Mouse (Mus musculus): ENCODE data around the gene Speg.

Speg gene

DNA sequence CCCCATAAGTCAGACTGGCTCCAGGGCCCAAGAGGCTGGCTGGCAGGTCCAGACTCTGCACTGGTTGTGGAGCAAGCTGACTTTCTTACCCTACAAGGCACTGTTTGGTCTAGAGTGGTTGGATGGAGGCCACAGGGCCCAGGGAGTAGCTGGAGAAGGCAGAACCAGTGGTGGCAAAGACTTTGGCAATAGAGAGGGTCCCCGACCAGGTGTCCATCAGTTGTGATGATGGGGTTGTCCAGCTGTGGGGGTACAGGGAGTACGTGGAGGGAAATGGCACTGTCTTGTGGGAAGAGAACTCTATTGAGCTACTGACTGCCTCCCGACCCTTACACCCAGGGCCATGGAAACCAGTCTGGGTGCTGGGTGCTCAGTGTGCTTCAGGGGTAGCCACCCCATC lies 18.7 kb downstream of the Speg start:
- no peak for DNase-seq (ENCODE audit: low spot score in 2 of 2)

DNA sequence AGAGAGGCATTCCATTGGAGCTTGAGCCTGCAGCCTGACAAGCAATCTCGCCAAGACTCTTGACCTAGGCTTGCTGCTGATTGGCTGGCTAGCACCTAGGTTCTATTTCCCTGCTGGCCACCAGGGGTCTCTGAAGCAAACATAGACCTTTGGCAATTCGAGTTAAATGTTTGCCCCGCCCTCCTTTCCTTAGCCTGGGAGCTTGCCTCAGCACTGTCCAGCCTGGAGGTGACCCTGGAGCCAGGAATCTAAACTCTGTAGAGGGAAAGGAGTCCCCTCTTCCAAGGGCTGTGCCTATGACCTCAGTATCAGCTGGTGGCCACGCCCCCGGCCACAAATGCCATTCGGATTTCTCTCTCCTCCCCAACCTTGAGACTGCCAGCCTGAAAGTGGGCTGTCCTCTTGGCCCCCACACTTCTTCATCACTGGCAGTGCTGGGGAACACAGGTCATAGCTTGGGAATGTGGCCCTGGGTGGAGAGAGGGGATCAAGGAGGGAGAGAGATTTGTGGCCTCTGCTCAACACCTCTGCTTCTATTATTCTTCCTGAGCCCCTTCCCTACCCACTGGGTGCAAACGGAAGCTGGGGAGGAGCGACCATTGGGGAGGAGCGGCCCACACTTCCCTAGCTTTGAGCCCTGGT lies 23.8 kb downstream of the Speg start:
- DNase-seq (ENCODE audit: low spot score in 2 of 2) = peak in 1 of 2 experiments; percentile 38

DNA sequence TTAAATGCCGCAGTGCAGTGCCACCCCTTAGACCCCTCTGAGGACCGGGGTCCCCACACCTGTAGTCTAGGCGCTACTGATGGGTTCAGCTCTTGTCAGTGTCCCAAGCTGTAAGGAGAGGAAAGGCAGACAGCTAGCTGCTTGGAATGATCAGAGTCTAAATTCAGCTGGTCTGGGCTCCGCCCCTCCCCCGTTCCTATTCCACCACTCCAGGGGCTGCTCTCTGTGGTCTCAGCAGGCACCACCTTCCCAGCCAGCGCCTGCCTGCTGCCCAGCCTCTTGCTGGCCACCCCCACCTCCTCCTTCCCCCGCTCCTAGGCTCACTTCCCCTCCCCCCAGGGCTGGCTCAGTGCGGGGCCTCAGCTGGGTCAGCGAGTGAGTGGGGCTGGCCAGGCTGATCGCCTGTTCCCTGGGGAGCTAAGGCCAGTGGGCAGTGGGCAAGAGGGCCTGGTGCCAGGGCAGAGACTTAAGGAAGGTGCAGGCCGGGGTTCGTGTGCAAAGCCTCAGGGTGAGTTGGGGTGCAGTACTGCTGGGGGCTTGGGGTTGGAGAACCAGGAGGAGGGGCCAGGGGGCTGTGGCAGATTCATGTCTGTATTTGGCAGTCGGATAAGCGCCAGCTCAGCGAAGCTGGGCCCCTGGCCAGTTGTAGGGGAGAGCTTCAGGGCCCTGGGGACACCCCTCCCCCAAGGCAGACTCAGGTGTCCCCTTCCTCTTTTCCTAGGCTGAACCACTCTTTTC lies 24.8 kb downstream of the Speg start:
- DNase-seq (ENCODE audit: low spot score in 2 of 2) = no peak

DNA sequence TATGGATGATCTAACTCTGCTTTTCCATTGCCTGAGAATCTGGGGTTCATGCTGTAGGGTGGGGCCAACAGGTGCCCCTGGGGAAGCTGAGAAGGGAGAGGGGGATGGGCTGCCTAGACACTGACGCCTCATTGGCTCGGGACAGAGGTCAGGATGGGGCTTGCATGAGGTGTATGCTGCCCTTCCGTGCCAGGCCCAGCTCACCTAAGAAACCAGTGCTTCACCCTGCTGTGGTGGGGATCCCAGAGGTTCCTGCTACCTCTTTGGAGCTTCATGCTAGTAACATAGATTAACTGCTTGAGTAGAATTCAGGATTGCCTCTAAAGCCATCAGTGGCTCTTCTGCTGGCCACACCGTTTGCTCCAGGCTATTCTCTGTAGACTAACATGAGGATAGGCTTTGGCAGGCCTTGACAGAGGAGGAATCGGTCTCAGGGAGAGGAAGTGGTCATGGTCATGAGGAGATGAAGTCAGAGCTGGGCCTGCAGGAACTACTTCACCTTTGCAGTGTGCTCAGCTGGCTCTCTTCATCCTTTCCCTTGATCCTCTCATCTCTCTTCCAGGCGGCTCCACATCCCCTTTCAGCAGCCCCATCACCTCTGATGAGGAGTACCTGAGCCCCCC lies 25.5 kb downstream of the Speg start:
- no peak for DNase-seq (ENCODE audit: low spot score in 2 of 2)

DNA sequence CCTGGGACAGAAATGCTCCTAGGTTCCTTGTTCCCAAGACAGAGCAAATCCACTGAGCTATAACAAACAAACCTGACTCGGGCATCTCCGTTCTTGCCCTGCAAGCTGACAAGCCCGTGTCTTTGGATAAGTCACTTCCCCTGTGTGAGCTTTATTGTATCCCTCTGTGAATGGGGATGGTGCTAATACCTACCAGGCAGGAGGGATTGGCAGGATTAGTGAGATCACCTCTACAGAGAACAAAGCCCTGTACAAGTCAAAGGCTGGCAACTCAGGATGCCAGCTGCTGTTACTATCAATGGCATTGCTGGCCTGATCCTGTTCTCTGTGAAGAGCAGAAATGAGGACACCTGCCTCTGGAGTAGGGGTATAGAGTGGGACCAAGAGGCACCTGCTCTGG lies 30.4 kb downstream of the Speg start:
- DNase-seq (ENCODE audit: low spot score in 2 of 2) = no peak

DNA sequence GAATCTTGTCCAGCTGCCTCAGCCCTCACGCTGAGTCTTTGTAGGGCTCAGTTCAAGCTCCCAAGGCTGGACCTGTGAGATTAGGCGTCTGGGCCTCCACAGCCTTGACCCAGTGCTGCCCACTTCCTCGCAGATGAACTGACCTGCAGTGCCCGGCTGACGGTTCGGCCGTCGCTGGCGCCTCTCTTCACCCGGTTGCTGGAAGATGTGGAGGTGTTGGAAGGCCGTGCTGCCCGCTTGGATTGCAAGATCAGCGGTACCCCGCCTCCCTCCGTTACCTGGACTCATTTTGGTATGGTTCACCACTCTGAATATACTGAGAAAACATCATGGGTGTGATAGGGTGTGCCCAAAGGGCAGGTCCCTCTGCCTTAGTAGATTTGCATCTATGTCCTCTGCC lies 31.1 kb downstream of the Speg start:
- peak in 1 of 2 experiments; percentile 57 for DNase-seq (ENCODE audit: low spot score in 2 of 2)

DNA sequence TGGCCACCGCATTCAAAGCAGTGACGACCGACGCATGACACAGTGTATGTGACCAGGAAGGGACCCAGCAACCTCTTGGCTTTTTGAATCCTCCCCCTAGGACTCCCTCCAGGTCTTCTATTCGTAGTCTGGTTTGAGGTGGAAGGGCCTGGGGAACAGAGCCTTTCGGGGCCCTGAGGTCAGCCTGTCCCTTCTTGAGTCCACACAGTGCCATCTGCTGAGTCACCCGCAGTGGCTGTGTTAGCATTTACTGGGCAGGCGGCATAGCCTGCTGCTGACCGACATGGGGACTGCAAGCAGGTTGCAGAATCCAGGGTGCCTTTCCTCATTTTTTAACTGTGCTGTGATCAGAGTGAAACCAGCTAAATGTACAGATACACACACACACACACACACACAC lies 32.0 kb downstream of the Speg start:
- DNase-seq (ENCODE audit: low spot score in 2 of 2) = no peak

DNA sequence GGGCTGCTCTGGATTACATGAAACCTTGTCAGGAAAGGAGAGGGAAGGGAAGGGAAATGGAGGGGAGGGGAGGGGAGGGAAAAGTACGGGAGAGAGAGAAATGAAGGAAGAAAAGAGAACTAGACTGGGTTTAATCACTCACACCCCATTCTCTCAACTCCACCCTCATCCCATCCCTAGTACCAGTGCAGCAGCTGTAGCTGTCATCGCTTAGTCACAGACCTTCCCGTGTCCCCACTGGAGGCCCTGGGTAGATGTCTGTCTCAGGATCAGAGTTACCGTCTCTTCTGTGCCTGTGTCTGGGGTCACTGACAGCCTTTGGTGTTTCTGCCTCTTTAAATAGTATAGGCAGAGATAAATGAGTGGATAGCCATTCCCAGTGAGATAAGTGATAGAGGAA lies 33.1 kb downstream of the Speg start:
- DNase-seq (ENCODE audit: low spot score in 2 of 2) = no peak

DNA sequence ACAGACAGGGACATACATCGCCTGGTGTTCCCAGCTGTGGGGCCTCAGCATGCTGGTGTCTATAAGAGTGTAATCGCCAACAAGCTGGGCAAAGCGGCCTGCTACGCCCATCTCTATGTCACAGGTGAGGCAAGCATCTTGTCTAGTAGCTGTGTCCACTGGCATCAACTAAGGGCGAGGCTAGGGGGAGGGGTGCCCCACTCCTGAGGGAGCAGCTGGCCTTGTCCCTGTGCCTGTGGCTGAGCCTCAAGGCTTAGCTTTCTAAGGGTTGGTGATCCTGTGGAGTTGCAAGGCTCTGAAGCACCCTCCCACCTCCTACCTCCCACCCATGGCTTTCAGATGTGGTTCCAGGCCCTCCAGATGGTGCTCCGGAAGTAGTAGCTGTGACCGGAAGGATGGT lies 34.9 kb downstream of the Speg start:
- DNase-seq (ENCODE audit: low spot score in 2 of 2) = no peak

DNA sequence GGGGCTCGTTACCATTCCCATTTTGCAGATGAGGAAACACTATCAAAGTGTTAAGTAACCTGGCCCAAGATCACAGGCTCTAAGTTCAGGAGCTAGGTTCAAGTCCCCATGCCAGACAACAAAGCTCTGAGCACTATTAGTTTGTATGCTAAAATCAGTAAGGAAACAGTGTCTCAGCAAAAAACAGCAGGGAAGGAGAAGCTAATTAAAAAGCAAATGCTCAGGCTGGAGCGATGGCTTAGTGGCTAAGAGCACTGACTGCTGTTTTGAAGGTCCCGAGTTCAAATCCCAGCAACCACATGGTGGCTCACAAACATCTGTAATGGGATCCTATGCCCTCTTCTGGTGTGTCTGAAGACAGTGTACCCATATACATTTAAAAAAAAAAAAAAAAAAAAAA lies 37.1 kb downstream of the Speg start:
- DNase-seq (ENCODE audit: low spot score in 2 of 2) = no peak

DNA sequence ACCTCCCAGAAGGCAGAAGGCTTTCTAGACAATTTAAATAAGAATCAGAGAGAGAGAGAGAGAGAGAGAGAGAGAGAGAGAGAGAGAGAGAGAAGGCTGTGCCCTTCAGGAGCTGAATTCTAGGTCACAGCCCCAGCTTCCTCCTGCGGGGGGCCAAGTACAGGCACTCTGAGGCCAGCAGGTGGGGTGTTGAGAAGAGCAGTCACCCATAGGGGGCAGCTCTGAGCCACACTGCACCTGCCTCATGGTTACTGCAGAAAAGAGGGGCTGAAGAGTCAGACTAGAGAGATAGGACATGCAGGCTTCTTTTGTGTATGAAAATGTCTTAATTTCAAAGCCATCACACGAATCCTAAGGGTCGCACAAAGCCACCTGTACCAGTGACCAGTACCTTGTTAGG lies 38.7 kb downstream of the Speg start:
- peak in 1 of 2 experiments; percentile 66 for DNase-seq (ENCODE audit: low spot score in 2 of 2)

DNA sequence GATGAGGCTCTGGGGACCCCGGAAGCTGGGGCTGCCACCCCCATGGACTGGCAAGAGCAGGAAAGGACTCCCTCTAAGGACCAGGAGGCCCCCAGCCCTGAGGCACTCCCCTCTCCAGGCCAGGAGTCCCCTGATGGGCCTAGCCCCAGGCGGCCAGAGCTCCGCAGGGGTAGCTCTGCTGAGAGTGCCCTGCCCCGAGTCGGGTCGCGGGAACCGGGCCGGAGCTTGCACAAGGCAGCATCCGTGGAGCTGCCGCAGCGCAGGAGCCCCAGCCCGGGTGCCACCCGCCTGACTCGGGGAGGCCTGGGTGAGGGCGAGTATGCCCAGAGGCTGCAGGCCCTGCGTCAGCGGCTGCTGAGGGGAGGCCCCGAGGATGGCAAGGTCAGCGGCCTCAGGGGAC lies 46.7 kb downstream of the Speg start:
- no peak for DNase-seq (ENCODE audit: low spot score in 2 of 2)

DNA sequence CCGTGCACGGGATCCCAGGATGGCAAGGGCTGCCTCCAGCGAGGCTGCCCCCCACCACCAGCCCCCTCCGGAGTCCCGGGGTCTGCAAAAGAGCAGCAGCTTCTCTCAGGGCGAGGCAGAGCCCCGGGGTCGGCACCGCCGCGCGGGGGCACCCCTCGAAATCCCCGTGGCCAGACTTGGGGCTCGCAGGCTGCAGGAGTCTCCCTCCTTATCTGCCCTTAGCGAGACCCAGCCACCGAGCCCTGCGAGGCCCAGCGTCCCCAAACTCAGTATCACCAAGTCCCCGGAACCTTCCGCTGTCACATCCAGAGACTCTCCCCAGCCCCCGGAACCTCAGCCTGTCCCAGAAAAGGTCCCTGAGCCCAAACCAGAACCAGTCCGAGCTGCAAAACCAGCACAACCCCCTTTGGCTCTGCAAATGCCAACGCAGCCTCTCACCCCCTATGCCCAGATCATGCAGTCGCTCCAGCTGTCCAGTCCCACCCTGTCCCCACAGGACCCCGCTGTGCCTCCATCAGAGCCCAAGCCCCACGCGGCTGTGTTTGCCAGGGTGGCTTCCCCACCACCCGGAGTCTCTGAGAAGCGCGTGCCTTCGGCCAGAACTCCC lies 47.2 kb downstream of the Speg start:
- DNase-seq (ENCODE audit: low spot score in 2 of 2) = no peak

DNA sequence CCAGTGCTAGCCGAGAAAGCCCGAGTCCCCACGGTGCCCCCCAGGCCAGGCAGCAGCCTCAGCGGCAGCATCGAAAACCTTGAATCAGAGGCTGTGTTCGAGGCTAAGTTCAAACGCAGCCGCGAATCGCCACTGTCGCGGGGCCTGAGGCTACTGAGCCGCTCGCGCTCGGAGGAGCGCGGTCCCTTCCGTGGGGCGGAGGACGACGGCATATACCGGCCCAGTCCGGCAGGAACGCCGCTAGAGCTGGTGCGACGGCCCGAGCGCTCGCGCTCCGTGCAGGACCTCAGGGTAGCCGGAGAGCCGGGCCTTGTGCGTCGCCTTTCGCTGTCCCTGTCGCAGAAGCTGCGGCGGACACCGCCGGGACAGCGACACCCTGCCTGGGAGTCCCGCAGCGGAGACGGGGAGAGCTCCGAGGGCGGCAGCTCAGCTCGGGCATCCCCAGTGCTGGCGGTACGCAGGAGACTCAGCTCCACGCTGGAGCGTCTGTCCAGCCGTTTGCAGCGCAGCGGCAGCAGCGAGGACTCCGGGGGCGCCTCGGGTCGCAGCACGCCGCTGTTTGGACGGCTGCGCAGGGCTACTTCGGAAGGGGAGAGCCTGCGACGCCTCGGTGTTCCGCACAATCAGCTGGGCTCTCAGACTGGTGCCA lies 47.9 kb downstream of the Speg start:
- no peak for DNase-seq (ENCODE audit: low spot score in 2 of 2)

DNA sequence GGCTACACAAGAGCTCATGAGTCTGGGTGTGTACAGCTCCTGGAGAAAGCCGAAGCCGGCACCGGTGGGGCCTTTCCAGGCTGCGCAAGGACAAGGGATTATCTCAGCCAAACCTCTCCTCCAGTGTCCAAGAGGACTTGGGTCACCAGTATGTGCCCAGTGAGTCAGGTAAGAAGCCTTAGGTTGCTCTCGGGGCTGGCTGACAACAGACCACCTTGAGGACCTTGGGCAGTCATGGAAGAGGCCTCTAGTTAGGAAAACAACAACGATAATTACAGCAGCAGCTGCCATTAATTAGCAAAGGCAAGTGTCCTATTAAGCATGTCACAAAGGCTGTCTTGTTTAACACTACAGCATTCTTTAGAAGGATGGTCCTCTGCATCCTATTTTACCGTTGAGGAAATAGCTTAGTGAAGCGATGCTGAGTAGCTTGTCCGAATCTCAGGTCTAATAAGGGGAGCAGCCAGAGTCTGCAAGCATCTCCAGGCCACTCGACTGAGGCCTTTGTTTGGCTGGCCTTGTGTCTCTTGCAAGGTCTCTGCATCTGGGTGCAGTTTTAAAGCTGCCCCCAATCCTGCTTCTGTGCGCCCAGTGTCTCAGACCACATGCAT lies 48.8 kb downstream of the Speg start:
- no peak for DNase-seq (ENCODE audit: low spot score in 2 of 2)

DNA sequence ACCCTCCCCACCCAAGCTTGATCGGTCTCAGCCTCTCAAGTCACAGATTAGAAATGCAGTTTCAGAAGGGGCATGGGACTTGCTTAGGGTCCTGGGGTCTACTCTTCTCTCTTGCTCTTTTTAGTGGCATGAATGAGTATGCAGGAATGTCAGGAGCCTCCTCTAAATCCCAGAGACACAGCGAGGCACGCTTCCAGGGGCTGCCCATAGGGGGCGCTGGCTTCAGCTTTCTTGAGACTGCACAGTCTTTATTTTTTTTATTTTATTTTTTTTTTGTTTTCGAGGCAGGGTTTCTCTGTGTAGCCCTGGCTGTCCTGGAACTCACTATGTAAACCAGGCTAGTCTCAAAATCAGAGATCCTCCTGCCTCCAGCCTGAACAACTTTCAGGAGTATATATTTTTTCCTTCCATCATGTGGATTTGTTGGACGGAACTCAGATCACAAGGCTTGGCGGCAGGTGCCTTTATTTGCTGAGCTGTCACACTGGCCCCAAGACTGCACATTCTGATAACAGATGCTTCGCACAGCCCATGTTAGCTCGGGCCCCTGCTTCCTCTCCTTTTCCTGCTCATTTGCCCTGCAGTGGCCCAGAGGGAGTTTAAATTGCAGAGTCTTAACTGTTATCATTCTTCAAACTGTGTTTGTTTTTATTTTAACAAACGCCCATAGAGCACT lies 50.8 kb downstream of the Speg start:
- DNase-seq (ENCODE audit: low spot score in 2 of 2) = no peak

DNA sequence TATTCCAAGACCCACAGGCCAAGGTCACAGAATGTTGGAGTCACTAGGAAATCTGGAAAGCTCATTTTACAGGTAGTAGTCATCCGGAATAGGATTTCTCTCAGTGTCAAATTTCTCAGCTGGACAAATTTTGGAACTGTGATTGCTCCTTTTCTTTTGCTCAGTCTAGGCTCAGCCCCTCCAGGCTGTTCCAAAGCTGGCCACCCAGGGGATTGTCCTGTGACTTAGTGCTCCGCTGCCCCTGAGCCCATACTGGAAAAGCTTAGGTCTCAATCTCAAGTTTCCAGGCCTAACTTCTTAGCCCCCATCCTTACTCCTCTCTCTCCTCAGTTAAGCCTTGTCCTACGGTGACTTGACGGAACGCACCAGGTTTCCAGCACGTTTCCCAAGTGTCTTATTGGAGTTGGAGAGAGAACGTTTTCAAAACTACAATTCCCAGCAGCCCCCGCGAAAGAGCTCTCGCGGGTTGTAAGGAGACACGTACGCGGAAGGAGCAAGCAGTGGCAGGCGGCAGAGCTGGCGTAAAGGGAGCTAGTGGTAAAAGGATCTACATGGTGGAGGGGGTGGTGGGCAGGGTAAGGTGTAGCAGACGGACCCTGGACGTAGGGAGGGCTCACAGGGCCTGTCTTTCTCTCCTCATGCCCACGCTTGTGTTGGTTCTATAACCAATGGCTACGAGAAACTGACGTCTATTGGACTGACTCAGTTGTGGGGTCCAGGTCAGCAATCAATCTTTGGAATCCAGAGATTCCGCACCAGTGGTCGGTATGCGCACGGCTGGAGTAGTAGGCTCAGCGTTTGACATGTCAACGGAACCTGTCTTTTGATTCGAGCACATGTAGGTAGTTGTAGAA lies 60.6 kb downstream of the Speg start, which contains the start of gene Gmppa:
Gene Gmppa (plus strand): TSS at position 456 of the 854 bp plus-strand sequence.
- DNase-seq (ENCODE audit: low spot score in 2 of 2) = peak; percentile 57 to 81

DNA sequence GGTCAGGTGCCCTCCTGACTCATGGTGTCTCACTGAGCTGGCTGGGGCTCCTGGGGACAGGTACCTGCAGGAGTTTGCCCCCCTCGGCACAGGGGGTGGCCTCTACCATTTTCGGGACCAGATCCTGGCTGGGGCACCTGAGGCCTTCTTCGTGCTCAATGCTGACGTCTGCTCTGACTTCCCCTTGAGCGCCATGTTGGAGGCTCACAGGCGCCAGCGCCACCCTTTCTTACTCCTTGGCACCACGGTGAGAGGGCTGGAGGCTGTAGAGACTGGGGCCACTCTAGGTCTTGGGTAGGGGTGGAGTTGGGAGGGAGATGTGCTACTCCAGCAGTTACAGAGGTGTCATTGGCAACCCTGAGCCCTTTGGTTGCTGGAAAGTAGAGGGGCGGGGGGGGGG lies 63.7 kb downstream of the Speg start:
- no peak for DNase-seq (ENCODE audit: low spot score in 2 of 2)

DNA sequence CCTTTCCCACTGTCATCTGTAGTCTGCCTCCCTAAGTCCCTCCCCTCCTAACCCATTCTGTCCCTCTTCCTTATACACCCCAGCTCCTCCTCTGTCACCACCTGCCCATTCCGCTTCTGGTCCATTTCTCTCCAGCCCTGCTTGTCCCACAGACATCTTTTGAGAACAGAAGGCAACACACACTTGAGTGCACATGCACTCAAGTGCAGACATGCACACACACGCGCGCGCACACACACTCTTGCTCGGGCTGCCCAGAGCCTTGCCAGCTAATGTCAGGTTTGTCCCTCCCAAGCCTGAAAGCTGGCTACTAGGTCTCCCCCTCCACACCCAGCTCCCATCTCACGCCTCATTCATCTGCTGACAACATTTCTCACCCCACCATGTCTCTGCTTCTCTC lies 65.6 kb downstream of the Speg start:
- no peak for DNase-seq (ENCODE audit: low spot score in 2 of 2)

DNA sequence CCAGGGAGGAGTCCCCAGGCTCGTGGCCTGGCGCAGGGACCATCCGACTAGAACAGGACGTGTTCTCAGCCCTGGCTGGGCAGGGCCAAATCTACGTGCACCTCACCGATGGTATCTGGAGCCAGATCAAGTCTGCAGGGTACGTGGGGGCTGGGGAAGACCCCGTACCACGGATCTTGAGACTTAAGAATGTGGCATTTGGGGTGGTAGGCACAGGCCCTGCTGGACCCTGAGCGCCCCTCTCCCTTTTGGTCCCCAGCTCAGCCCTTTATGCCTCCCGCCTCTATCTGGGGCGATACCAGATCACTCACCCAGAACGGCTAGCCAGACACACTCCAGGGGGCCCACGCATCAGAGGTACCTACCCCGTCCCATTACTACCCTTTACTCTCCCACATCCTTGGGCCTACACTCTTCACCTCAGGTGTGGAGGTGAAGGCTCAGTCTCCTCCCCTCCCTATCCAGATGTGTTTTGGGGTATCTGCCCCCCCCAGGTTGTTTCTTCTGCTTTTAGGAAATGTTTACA lies 66.4 kb downstream of the Speg start:
- DNase-seq (ENCODE audit: low spot score in 2 of 2) = no peak
